Mouse (Mus musculus): ENCODE data around the gene Ctrl.
A peak's percentile ranks its signal among the peaks of the same experiment; 100 is the strongest.
"Not testable (repeated sequence)": the region's sequence is repeated elsewhere in the genome, so short reads cannot be mapped to it uniquely, and the experiment has no call there.

Gene Ctrl

DNA sequence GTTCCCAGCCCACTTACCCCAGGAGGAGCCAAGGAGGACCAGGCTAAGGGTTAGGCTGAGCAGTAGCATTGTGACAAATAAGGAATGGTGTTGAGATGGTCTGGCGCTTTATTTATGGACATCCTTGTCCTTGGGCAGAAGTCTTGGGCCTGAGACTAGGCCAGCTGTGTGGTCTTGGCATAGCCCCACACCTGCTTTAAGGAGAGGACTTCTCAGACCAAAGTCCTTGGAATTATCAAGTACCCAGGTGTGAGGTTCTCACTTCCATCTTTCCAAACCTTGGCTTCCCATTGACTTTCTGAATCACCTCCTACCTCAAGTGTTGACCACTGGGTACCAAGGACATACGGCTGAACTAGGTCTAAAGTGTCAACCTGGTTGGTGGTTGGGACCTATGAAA lies at the start of gene Ctrl:
Gene Ctrl, minus strand, starts transcription at position 101 of the 400 bp plus-strand sequence.
- DNase-seq (ENCODE audit: low read depth): no peak

DNA sequence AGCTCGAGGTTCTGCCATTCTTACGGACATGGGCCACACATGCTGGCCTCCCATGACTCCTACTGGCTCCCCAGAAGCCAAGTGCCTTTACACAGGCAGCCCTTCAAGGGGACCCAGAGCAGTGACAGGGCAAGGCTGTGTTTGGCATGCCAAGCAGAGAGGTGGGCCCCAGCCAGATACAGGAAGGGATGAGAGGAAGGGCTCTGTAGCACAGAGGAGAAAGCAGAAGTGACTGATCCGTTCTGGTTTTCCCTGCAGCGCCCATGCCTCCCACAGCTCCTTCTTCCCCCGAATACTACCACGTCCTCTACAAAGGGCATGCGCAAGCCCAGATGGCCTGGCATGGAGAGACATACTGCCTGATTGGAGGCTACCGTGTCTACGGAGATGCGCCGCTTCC lies 49.7 kb upstream of the Ctrl start:
- not testable (repeated sequence) for DNase-seq (ENCODE audit: low read depth)

DNA sequence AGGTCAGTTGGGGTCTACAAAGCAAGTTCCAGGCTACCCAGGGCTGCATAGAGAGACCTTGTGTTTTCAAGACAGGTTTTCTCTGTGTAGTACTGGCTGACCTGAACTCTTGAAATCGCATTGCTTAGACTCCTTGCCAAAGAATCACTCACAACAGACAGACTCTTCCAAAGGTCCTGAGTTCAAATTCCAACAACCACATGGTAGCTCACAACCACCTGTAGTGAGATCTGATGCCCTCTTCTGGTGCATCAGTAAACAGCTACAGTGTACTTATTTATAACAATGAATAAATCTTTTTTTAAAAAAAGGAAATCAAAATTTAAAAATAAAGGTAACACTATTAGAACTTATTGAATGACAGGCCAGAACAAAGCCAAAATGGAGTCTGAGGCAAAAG lies 47.5 kb upstream of the Ctrl start:
- no peak for DNase-seq (ENCODE audit: low read depth)

DNA sequence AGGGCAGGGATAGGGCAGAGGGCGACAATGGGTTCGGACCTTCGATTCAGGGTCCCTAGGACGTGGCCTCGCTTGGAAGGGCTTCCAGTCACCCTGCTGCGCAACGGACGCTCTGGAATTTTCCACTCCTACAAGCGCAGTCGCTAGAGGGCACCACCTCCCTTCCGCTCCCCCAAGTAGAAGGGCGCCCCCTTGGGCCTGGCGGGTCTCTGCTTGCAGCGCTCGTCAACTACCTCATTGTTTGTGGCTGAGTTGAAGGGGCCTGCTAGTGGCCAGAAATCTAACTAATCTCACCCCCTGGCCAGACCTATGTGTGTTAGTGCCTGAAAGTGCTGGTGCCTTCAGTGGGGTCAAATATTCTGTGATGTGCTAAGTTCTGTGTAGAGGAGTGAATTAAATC lies 45.7 kb upstream of the Ctrl start, which contains the start of gene Dpep3:
Gene Dpep3, minus strand, starts transcription at position 105 of the 400 bp plus-strand sequence.
- no peak for DNase-seq (ENCODE audit: low read depth)

GRCm38 (mm10) chr8:105975363-105975762 lies 41.7 kb upstream of the Ctrl start:
- no peak for DNase-seq (ENCODE audit: low read depth)

DNA sequence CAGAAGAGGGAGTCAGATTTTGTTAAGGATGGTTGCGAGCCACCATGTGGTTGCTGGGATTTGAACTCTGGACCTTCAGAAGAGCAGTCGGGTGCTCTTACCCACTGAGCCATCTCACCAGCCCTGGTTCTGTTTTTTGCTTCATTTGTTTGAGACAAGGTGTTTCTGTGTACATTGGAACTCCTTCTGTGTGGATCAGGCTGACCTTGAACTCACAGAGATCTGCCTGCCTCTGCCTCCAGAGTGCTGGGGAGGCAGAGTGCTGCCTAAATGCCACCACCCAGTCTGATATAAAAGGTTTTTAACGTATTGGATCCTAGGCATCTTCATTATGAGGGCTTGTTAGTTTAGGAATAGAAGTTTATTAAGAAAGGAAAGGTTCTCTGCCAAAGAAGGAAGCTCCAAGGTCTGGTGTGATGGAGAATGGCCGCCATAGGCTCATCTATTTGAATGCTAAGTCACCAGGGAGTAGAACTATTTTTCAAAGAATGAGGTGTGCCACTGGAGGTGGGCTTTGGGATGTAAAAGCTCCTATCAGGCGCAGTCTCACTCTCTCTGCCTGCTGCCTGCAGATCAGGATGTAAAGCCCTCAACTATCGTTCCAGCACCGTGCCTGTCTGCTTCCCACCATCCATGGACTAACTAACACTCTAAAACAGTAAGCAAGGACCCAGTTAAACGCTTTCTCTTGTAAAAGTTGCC lies 37.5 kb upstream of the Ctrl start:
- no peak for DNase-seq (ENCODE audit: low read depth)

DNA sequence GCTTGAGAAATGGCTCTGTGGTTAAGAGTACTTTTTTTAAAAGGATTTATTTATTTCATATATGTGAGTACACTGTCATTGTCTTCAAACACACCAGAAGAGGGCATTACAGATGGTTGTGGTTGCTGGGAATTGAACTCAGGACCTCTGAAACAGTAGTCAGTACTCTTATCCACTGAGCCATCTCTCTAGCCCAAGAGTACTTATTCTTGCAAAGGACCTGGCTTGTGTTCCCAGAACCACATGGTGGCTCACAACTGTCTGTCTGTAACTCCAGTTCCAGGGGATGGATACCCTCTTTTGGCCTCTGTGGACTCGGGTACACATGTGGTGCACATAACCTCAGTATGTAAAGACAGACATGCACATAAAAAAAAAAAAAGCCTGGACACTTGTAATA lies 35.7 kb upstream of the Ctrl start:
- no peak for DNase-seq (ENCODE audit: low read depth)

DNA sequence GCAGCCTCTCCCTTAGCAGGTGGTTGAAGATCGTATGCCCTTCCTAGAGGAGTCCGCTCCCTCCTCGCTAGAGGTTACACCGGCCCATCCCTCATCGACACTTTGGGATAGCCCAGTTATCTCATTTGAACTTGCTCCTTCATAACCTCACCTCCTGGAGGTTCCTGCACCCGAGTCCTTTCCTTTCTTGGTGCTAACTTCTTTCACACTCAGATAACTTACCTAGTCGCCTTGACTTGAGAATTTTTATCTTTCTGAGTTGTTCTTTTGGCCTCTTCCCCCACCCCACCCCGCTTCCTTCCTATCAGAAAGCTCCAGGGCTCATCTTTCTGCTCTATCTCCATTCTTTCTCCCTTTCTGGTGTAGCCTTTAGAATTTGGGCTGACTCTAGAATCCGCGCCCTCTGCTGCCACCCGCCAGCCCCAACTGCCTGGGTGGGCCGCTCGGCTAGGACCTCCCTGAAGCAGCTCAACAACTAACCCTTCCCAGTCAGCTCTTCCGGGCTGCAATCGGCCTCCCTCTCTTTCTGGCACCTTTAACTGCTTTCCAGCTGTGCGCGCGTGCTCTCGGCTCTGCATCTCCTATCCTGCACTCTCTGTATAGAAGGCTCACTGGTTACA lies 33.1 kb upstream of the Ctrl start:
- peak; percentile 79 for DNase-seq (ENCODE audit: low read depth)

DNA sequence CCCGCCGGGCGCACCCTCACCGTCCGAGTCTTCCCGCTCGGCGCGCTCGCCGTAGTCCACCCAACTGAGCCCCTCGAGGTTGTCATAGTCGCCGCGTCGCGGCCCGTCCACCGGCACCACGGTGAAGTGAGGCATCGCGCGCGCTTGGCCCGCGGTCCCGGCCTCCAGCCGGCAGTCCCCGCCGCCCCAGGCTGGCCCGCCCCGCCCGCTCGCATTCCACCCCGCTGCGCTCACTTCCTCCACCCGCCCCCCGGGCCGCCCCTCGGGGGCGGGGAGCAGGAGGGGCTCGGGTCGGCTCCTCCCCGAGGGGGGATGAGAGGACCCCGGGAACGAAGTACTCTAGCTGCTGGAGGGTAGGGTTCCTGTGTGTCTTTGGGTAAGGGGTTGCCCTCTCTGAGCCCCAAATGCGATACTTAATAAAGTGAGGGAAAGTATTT lies 32.3 kb upstream of the Ctrl start, which contains the start of gene Slc12a4:
Gene Slc12a4, minus strand, starts transcription at position 193 of the 437 bp plus-strand sequence.
- peak; percentile 73 for DNase-seq (ENCODE audit: low read depth)

- peak; percentile 40 for DNase-seq (ENCODE audit: low read depth)
These were observed 31.7 kb upstream of the Ctrl start for GRCm38 (mm10) chr8:105965266-105965904.

DNA sequence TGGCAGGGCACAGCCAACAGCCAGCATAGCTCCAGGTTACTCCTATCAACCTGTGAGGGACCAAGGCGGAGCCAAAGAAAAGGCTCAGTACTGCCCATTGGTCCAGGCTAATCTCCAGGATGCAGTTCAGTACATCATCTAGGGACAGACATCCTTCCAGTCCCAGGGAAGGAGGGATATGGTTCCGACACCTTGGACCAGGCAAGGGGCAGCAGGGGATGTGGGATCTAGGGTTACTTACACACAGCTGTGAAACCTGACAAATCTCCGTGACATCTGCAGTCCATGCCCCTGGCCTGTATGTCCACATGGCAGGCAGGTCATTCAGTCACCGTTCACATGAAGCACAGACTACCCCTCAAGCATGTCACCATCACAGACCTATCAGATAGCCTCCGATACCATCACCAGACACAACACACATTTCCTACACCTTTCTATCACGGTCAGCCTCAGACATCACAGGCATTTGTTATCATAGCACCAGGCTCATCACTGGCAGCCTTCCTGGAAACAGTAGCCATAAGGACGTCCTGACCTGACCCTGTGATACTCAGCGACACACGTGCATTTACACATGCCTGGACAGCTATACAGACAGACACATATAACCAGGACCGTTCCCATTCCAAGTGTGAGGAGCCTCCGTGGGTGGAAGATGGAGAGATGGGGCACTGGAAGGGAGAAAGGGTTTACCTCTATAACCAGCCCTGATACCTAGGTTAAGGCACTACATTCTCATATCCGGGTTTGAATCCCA lies 31.0 kb upstream of the Ctrl start:
- DNase-seq (ENCODE audit: low read depth): peak; percentile 28

DNA sequence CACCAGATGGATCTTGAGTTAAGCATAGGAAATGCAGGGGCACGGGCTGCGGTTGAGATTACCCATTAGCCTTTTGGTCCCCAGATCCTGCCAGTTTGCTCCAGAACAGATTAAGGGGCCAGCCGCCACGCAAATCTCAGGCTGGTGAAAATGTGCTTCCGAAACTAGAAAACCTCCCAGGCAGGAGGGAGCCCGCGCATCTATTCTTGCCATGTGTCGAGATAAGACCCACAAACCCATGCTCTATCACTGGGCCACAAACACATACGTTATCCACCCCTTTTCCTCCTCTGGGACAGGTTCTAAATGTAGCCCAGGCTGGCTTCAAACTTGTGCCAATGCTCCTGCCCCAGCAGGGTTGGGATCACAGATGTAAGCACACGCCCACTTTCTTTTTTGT lies 27.9 kb upstream of the Ctrl start:
- DNase-seq (ENCODE audit: low read depth): peak; percentile 57

GRCm38 (mm10) chr8:105961101-105961500 lies 27.4 kb upstream of the Ctrl start:
- no peak for DNase-seq (ENCODE audit: low read depth)

- no peak for DNase-seq (ENCODE audit: low read depth)
These were observed 25.7 kb upstream of the Ctrl start for GRCm38 (mm10) chr8:105959350-105959749.

DNA sequence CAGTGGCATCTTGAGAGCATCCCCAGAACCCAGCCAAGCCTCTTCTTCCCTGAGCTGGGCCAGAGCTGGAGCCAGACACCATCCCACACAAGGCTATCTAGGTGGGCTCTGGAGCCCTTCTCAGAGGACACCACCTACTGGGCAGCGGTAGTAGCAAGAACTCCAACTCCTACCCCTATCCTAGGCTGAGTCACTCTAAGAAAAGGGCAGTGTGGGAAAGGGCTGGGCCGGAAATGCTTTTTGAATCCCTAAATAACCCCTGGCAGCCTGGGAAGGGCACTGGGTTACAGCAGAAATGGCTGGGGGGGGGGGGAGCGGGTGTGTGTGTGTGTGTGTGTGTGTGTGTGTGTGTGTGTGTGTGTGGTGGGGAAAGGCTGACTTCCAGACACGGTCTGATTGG lies 24.2 kb upstream of the Ctrl start:
- no peak for DNase-seq (ENCODE audit: low read depth)

DNA sequence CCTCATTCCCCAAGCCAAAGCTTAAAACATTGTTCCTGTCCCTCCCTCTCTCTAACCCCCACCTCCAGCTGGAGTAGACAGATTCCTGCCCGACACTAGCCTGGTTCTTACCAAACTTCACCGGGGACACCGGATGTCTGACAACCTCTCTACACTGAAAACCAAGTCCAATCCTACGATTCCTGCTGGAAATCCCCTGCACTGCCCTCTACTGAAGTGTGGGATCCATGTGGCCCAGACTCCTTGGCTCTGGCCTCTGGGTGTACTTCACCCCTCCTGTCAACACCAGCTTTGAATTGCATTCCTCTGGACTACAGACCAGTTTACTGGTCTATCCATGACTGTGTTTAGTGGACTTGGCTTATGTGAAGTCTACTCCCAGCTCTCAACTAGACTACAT lies 22.9 kb upstream of the Ctrl start:
- no peak for DNase-seq (ENCODE audit: low read depth)

GRCm38 (mm10) chr8:105951057-105951659 lies 17.5 kb upstream of the Ctrl start:
- no peak for DNase-seq (ENCODE audit: low read depth)

GRCm38 (mm10) chr8:105949350-105949749 lies 15.7 kb upstream of the Ctrl start:
- DNase-seq (ENCODE audit: low read depth): no peak

DNA sequence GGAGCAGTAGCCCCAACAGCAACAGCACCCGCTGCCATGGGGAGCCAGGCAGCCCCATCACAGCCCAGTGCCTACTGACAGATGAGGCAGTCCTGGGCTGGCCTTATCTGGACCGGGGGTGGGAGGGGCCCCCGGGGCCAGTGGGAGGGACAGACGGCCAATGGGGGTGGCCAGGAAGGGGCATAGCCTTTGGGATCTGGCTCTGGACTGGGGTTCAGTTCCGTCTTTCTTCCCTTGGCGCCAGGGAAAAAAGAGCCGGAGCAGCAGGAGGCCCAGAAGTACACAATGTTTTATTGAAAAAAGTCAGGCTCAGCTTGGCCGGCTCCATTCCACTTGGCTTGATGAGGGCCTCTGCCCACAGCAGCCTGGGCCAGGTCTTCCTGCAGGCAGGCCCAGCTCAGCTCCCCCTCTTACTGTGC lies 9.7 kb upstream of the Ctrl start, which contains the start of gene Lcat:
Gene Lcat, minus strand, starts transcription at position 62 of the 419 bp plus-strand sequence.
- no peak for DNase-seq (ENCODE audit: low read depth)

- no peak for DNase-seq (ENCODE audit: low read depth)
These were observed 8.9 kb upstream of the Ctrl start for GRCm38 (mm10) chr8:105942542-105942941.

GRCm38 (mm10) chr8:105942026-105942425 lies 8.4 kb upstream of the Ctrl start:
- no peak for DNase-seq (ENCODE audit: low read depth)

- DNase-seq (ENCODE audit: low read depth): peak; percentile 67
These were observed 4.6 kb upstream of the Ctrl start, which contains the start of gene Psmb10 for GRCm38 (mm10) chr8:105938306-105938669. TSS of gene Psmb10 (minus strand) at chr8:105938444.
